Mouse (Mus musculus): ENCODE results near the gene Pmfbp1. TPM values are rescaled to one million over a fixed set of nuclear protein-coding genes. Genes with fewer than 3 reads are reported as not detected.

Pmfbp1 gene
- total RNA-seq, 2 experiments from 2014 or later: 0.10 to 0.14 TPM

- no peak for DNase-seq (ENCODE audit: extremely low spot score in 1 of 2, low spot score in 1 of 2)
These were observed 93.2 kb downstream of the Pmfbp1 start for GRCm38 (mm10) chr8:109586972-109587504.

DNA sequence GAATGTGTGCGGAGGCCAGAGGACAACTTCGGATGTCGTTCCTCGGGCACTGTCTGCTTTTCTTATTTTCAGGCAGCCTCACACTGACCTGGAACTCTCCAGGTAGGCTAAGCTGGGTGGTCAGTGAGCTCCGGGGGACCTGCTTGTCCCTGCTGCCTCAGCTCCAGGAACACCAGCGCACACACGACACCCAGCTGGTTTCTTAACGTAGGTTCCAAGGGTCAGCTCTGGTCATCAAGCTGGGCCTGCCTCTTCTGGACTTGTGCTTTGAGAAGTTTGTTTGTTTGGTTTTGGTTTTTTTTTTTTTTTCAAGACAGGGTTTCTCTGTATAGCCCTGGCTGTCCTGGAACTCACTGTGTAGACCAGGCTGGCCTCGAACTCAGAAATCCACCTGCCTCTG is 97.1 kb downstream of the Pmfbp1 start:
- no peak for DNase-seq (ENCODE audit: extremely low spot score in 1 of 2, low spot score in 1 of 2)

- no peak for DNase-seq (ENCODE audit: extremely low spot score in 1 of 2, low spot score in 1 of 2)
These were observed 97.5 kb downstream of the Pmfbp1 start for GRCm38 (mm10) chr8:109591367-109591766.

DNA sequence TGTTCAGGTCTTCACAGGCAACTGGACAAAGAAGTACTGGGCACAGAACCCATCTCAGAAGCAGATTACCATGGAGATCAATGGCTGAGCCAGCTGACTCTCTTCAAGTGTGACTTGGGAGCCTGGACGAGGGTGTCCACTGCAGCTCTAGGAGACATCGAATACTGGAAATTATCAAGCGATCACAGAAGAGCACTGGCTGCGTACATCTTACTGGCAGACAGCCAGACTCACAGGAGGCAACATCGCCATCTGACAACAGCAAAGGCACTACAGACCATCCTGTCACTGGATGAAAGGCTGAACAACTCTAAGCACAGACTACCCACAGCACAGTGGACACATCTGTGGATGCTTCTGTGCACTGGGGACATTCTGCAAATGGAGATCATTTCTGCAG is 98.3 kb downstream of the Pmfbp1 start:
- no peak for DNase-seq (ENCODE audit: extremely low spot score in 1 of 2, low spot score in 1 of 2)

Other genes starting within 250 kb of the Pmfbp1 start
- 10 to 100 TPM; 24.9 to 26.9 TPM for gene Dhx38, start 71.8 kb downstream of the Pmfbp1 start, total RNA-seq (2021)
- 10 to 100 TPM; 14.9 to 16.2 TPM for gene Txnl4b, start 71.9 kb downstream of the Pmfbp1 start, total RNA-seq (2021)
- gene Hp, start 85.1 kb downstream of the Pmfbp1 start, total RNA-seq (2021): not detected
- 10 to 100 TPM; 22.5 to 25.1 TPM for gene Dhodh, start 114.6 kb downstream of the Pmfbp1 start, total RNA-seq (2021)
- gene Pkd1l3, start 120.5 kb downstream of the Pmfbp1 start, total RNA-seq (2021): 1 to 10 TPM; 1.9 to 2.3 TPM
- 10 to 100 TPM; 84.7 to 86.4 TPM for gene Ist1, start 199.2 kb downstream of the Pmfbp1 start, total RNA-seq (2021)
- 10 to 100 TPM; 45.3 to 47.3 TPM for gene Zfp821, start 211.5 kb downstream of the Pmfbp1 start, total RNA-seq (2021)
- gene Atxn1l, start 243.7 kb downstream of the Pmfbp1 start, total RNA-seq (2021): 10 to 100 TPM; 38.7 to 45.0 TPM

Data from layer of hippocampus, postnatal 25 days (tissue).